Mouse (Mus musculus): ENCODE measurements at regions not wholly inside any gene's neighbourhood (a gene's known extent, or its start where the extent isn't known, plus 50 kb on each side); places are given as distances from the start of the nearest gene placed in this dataset.
"Not testable (repeated sequence)": the region's sequence is repeated elsewhere in the genome, so short reads cannot be mapped to it uniquely, and the experiment has no call there.

GRCm38 (mm10) chr7:73827549-73827948 lies 87.4 kb downstream of the Fam174b start:
- DNase-seq (ENCODE audit: low spot score in 2 of 2) = no peak

DNA sequence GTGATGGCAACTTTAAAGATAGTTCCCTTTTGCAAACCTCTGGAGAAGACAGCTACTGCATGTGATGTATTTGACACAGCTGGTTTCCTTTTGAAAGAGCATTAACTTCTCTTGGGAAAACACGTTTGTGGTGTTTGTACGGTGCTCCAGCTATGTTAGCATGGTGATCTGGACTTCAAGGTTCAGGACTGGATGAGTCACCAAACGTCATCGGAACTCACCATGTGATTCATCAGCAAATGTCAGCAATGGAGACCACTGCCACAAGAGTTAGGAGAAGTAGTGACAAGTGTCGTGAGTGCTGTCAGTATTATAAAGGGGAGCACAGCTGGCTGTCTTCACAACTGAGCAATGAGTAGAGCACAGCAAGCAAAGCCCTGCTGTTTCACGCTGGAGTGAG lies 90.5 kb downstream of the Fam174b start:
- no peak for DNase-seq (ENCODE audit: low spot score in 2 of 2)

- DNase-seq (ENCODE audit: low spot score in 2 of 2) = no peak
Observed at GRCm38 (mm10) chr7:73840381-73840780, 100.3 kb downstream of the Fam174b start.

DNA sequence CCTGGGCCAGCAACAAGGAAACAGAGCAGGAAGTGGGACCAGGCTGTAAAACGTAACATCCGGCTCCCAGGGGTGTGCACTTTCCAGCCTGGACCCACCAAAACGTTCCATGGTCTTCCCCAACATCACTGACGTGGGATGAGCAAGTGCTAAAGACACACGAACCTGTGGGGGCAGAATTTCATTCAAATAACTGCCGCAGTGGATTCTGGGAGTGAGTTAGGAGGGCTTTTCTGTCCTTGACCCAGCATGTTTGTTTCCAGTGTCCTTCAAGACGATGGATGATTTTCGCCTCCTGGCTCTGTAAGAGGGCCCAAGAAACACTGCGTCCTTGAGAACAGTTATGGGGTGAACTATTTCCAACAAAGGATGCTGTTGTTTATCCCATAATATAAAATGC lies 112.1 kb downstream of the Fam174b start:
- no peak for DNase-seq (ENCODE audit: low spot score in 2 of 2)

DNA sequence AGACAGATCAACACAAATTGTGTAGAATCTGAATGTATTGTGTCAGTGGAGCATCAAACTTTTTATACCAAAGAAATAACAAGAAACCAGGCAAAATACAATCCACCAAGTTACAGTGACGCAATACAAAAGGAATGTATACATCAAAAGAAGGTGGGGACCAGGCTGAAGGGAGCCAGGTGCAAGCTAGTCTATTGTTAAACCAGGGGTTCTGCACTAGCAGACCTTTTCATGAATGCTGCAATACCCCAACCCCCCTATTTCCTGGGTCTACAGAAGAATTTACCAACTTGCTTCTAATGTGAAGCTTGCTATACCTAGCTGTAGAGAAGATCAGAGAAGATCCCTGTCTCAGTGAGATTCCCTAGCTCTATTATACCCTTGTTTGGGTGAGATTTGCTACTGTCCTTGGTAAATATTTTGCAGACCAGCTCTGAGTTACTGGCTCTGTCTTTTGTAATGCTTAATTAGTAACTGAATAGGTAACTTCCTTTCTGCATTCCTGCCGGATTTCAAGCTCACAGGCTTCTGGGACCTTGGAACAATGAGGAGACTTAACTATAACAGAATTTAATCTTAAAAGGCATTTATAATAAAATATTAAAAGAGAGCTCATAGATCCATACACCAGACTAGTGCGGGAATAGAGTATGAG lies 113.3 kb downstream of the Fam174b start:
- not testable (repeated sequence) for DNase-seq (ENCODE audit: low spot score in 2 of 2)

GRCm38 (mm10) chr7:73855489-73855888 lies 115.4 kb downstream of the Fam174b start:
- peak in 1 of 2 experiments; percentile 48 for DNase-seq (ENCODE audit: low spot score in 2 of 2)

- no peak for DNase-seq (ENCODE audit: low spot score in 2 of 2)
Observed at GRCm38 (mm10) chr7:73856908-73857307, 116.8 kb downstream of the Fam174b start.

- DNase-seq (ENCODE audit: low spot score in 2 of 2) = no peak
Observed at GRCm38 (mm10) chr7:73865086-73865485, 125.0 kb downstream of the Fam174b start.

- DNase-seq (ENCODE audit: low spot score in 2 of 2) = no peak
Observed at GRCm38 (mm10) chr7:73872181-73872580, 132.1 kb downstream of the Fam174b start.

- no peak for DNase-seq (ENCODE audit: low spot score in 2 of 2)
Observed at GRCm38 (mm10) chr7:73881252-73882042, 132.0 kb downstream of the St8sia2 start.

- no peak for DNase-seq (ENCODE audit: low spot score in 2 of 2)
Observed at GRCm38 (mm10) chr7:73886152-73886551, 127.3 kb downstream of the St8sia2 start.

All from left cerebral cortex, adult 9 months (tissue).